Mouse (Mus musculus): ENCODE results near the gene Pim2.

DNA sequence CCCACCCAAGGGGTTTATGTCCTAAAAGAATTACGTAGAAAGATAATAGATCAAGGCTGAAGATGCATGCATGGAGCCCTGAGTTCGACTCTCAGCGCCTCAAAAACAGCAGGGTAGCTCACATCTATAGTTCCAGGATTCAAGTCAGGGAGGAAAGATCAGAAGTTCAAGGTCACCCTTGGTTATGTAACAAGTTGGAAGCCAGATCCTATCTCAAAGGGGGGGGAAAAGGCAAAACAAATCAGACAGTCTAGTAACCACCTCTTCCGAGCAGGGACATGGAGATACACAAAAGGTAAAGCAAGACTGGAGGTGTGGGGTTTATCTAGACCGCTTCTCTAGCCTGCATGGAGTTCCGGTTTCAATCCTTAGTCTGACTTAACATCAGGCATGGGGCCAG, 48.2 kb downstream of the Pim2 start:
- TF ChIP-seq POLR2A (IDR thresholded peaks at IDR 0.05; ENCODE audit: borderline replicate concordance, extremely low read depth, low read depth, low read length) (no peak), CTCF (IDR thresholded peaks at IDR 0.05; ENCODE audit: insufficient read depth, low read length) (no peak)
